Mouse (Mus musculus): ENCODE data around the gene Kctd6.

The Kctd6 gene

GRCm38 (mm10) chr14:8213803-8214224 is at the start of gene Kctd6:
Gene Kctd6, plus strand, starts transcription at chr14:8214140.
- peak; percentile 86 for DNase-seq (ENCODE audit: low read depth, low spot score)

- no peak for DNase-seq (ENCODE audit: low read depth, low spot score)
These were observed 49.5 kb upstream of the Kctd6 start for GRCm38 (mm10) chr14:8164463-8164862.

GRCm38 (mm10) chr14:8172507-8173410 is 41.2 kb upstream of the Kctd6 start, which contains the start of gene Pdhb:
Gene Pdhb, minus strand, starts transcription at chr14:8173025.
- DNase-seq (ENCODE audit: low read depth, low spot score) = peak; percentile 97

GRCm38 (mm10) chr14:8173542-8174250 is 40.2 kb upstream of the Kctd6 start:
- peak; percentile 70 for DNase-seq (ENCODE audit: low read depth, low spot score)

- peak; percentile 53 for DNase-seq (ENCODE audit: low read depth, low spot score)
These were observed 39.3 kb upstream of the Kctd6 start for GRCm38 (mm10) chr14:8174634-8175033.

- peak; percentile 52 for DNase-seq (ENCODE audit: low read depth, low spot score)
These were observed 37.7 kb upstream of the Kctd6 start for GRCm38 (mm10) chr14:8176251-8176650.

GRCm38 (mm10) chr14:8180371-8181035 is 33.4 kb upstream of the Kctd6 start:
- no peak for DNase-seq (ENCODE audit: low read depth, low spot score)

GRCm38 (mm10) chr14:8183330-8183729 is 30.6 kb upstream of the Kctd6 start:
- no peak for DNase-seq (ENCODE audit: low read depth, low spot score)

- no peak for DNase-seq (ENCODE audit: low read depth, low spot score)
These were observed 27.5 kb upstream of the Kctd6 start for GRCm38 (mm10) chr14:8186278-8187045.

GRCm38 (mm10) chr14:8190556-8190955 is 23.4 kb upstream of the Kctd6 start:
- DNase-seq (ENCODE audit: low read depth, low spot score) = no peak

GRCm38 (mm10) chr14:8191331-8191965 is 22.5 kb upstream of the Kctd6 start:
- DNase-seq (ENCODE audit: low read depth, low spot score) = no peak

- no peak for DNase-seq (ENCODE audit: low read depth, low spot score)
These were observed 21.2 kb upstream of the Kctd6 start for GRCm38 (mm10) chr14:8192727-8193126.

- no peak for DNase-seq (ENCODE audit: low read depth, low spot score)
These were observed 13.2 kb upstream of the Kctd6 start for GRCm38 (mm10) chr14:8200769-8201168.

GRCm38 (mm10) chr14:8201715-8202114 is 12.2 kb upstream of the Kctd6 start:
- no peak for DNase-seq (ENCODE audit: low read depth, low spot score)

- DNase-seq (ENCODE audit: low read depth, low spot score) = no peak
These were observed 7.6 kb upstream of the Kctd6 start for GRCm38 (mm10) chr14:8206179-8206910.

GRCm38 (mm10) chr14:8207105-8207504 is 6.8 kb upstream of the Kctd6 start:
- DNase-seq (ENCODE audit: low read depth, low spot score) = no peak

- DNase-seq (ENCODE audit: low read depth, low spot score) = no peak
These were observed 6.4 kb upstream of the Kctd6 start for GRCm38 (mm10) chr14:8207543-8207942.

GRCm38 (mm10) chr14:8208876-8209275 is 5.1 kb upstream of the Kctd6 start:
- DNase-seq (ENCODE audit: low read depth, low spot score) = peak; percentile 17

- DNase-seq (ENCODE audit: low read depth, low spot score) = no peak
These were observed 4.0 kb upstream of the Kctd6 start for GRCm38 (mm10) chr14:8209896-8210295.

- DNase-seq (ENCODE audit: low read depth, low spot score) = no peak
These were observed 944 bp upstream of the Kctd6 start for GRCm38 (mm10) chr14:8212996-8213395.
